Mouse (Mus musculus) spleen, adult 2 months (tissue): ENCODE data around the gene Inhbe.

Source experiments
- CTCF ChIP-seq: fragments of 200-500 bp; IDR thresholded peaks from 2 replicates; pipeline ENCODE4 v1.5.1; 2011; ENCODE audit warnings: mild to moderate bottlenecking, inconsistent platforms; ENCODE audit not compliant: insufficient read depth, insufficient read length, insufficient replicate concordance; ENCODE audit errors: extremely low read depth
- POLR2A ChIP-seq: fragments of 200-500 bp; IDR thresholded peaks from 2 replicates; pipeline ENCODE4 v1.6.1; 2011; ENCODE audit warnings: low read depth, low read length, inconsistent platforms

DNA sequence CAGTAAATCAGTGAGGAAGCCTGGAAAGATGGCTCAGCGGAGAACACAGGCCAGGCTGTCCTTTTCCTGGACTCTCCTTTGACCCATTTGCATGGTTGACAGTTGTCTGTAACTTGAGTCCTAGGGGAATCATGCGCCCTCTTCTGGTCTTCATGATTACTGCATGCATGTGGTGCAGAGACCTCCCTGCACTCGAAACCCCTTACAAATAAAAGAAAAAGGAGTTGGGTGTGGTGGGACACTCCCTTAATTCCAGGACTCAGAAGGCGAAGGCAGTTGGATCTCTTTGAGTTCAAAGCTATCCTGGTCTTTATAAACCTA, 41.9 kb downstream of the Inhbe start:
- TF ChIP-seq CTCF (peak; percentile 54; the same call in 1 of the 2 replicates), POLR2A (no peak)
